Mouse (Mus musculus) lung, adult 18-20 months (tissue): ENCODE results near the gene Sema3d.

Experiments
- DNase-seq, 2 experiments: peaks; one replicate each; pipeline ENCODE4 v3.0.0; 2022; ENCODE audit warnings: mixed read lengths in 2 of 2

Gene Sema3d

GRCm38 (mm10) chr5:12637763-12638468 lies 254.7 kb downstream of the Sema3d start:
- DNase-seq: no peak
